9 mouse cellular contexts compared by ENCODE assay signal in genomic region chr15:76987137-76987536, GRCm38 (mm10). TPM values are rescaled to one million over a fixed set of nuclear protein-coding genes. Genes with fewer than 3 reads are reported as not detected.
A peak's percentile ranks its signal among the peaks of the same experiment; 100 is the strongest.
DNase-seq lines count a peak whose midpoint lies in the region; ATAC-seq lines count a peak whose summit lies in the region.
"Had no signal": no experiment of that assay in that cellular context is flagged by ENCODE, and none has a peak within 500 bp of the region (broad histone marks: within the 10 kb centered on the region; RNA-seq: fewer than 3 reads in every experiment).

No protein-coding gene starts in this region.

- DNase-seq in heart, adult 8-10 months (ENCODE audit: low spot score), result no peak
- no peak for DNase-seq in embryo, embryonic 11 days
- DNase-seq in left cerebral cortex, adult 9 months (ENCODE audit: low spot score in 2 of 2), result no peak
- DNase-seq in gastrocnemius, adult 8-10 months (ENCODE audit: low spot score in 2 of 2), result no peak

- peak overlapping the region; percentile 73 for H3K4me2 ChIP-seq in heart, embryonic 16.5 days (ENCODE audit: low read depth, low read length)
- H3K4me2 ChIP-seq in hindbrain, embryonic 13.5 days, result peak overlapping the region; percentile 57
- H3K4me2 ChIP-seq in midbrain, embryonic 13.5 days (replicated peaks), result peak overlapping the region; percentile 52

- H3K36me3 ChIP-seq in heart, embryonic 16.5 days (ENCODE audit: control insufficient read depth, insufficient read depth), result no peaks in the 10 kb centered on the region
- H3K36me3 ChIP-seq in hindbrain, embryonic 13.5 days, result no peaks in the 10 kb centered on the region
- H3K36me3 ChIP-seq in midbrain, embryonic 13.5 days, result no peaks in the 10 kb centered on the region
- H3K36me3 ChIP-seq: G1E had no signal

- H3K9me3 ChIP-seq in heart, embryonic 16.5 days (replicated peaks; ENCODE audit: control insufficient read depth, low read length), result peaks cover 9% of the 10 kb centered on the region
- H3K9me3 ChIP-seq in hindbrain, embryonic 13.5 days, result no peaks in the 10 kb centered on the region
- H3K9me3 ChIP-seq in midbrain, embryonic 13.5 days, result no peaks in the 10 kb centered on the region
- H3K9me3 ChIP-seq: G1E had no signal

- 0 out of 2 replicates have a peak, but pooled peaks have one; percentile 10 for ATAC-seq in heart, embryonic 16.5 days (replicated peaks; ENCODE audit: extremely low read depth, insufficient read depth, low FRiP score)
- ATAC-seq in hindbrain, embryonic 13.5 days (ENCODE audit: low FRiP score), result peak; percentile 41
- ATAC-seq in midbrain, embryonic 13.5 days, result peak; percentile 41; the same call in 1 of the 2 replicates

- H3K27ac ChIP-seq in heart, embryonic 16.5 days (ENCODE audit: low read length), result no peak overlapping the region
- no peak overlapping the region for H3K27ac ChIP-seq in brown adipose tissue, adult 24 weeks (replicated peaks; ENCODE audit: low read depth, low read length)
- H3K27ac ChIP-seq in hindbrain, embryonic 13.5 days, result peak overlapping the region; percentile 76
- no peak overlapping the region for H3K27ac ChIP-seq in midbrain, embryonic 13.5 days

- whole genome bisulfite sequencing in heart, embryonic 16.5 days, result 16% methylated on average over 11 of the region's 11 CpGs
- 13% methylated on average over 11 of the region's 11 CpGs for WGBS in hindbrain, embryonic 13.5 days
- 12% methylated on average over 11 of the region's 11 CpGs for WGBS in midbrain, embryonic 13.5 days

- no peaks in the 10 kb centered on the region for H3K27me3 ChIP-seq in heart, embryonic 16.5 days (ENCODE audit: control insufficient read depth, insufficient read depth, low read length)
- 0 out of 2 replicates have a peak, but pooled peaks cover 12% of the 10 kb centered on the region for H3K27me3 ChIP-seq in hindbrain, embryonic 13.5 days
- H3K27me3 ChIP-seq in midbrain, embryonic 13.5 days, result peaks cover 6% of the 10 kb centered on the region; the same call in 1 of the 2 replicates

- H3K4me1 ChIP-seq in heart, embryonic 16.5 days (ENCODE audit: control insufficient read depth, insufficient read depth, low read length), result peaks cover 6% of the 10 kb centered on the region; the same call in 1 of the 2 replicates
- no peaks in the 10 kb centered on the region for H3K4me1 ChIP-seq in brown adipose tissue, adult 24 weeks (ENCODE audit: control insufficient read depth, insufficient read depth, insufficient read length, low read length)
- peaks cover 20% of the 10 kb centered on the region for H3K4me1 ChIP-seq in hindbrain, embryonic 13.5 days (replicated peaks)
- peaks cover 17% of the 10 kb centered on the region for H3K4me1 ChIP-seq in midbrain, embryonic 13.5 days (replicated peaks)

- H3K9ac ChIP-seq in heart, embryonic 16.5 days (ENCODE audit: low read length), result peak overlapping the region; percentile 70
- peak overlapping the region; percentile 59 for H3K9ac ChIP-seq in hindbrain, embryonic 13.5 days
- H3K9ac ChIP-seq in midbrain, embryonic 13.5 days (replicated peaks), result peak overlapping the region; percentile 45

- H3K4me3 ChIP-seq in heart, embryonic 16.5 days (ENCODE audit: low read length), result peak overlapping the region; percentile 59
- peak overlapping the region; percentile 50 for H3K4me3 ChIP-seq in brown adipose tissue, adult 24 weeks (ENCODE audit: insufficient read depth, low read depth, low read length)
- H3K4me3 ChIP-seq in hindbrain, embryonic 13.5 days, result peak overlapping the region; percentile 41
- peak overlapping the region; percentile 36 for H3K4me3 ChIP-seq in midbrain, embryonic 13.5 days (replicated peaks)

RNA-seq across cellular contexts. Expression of gene 1110038F14Rik, which starts 38.8 kb away (rescaled TPM):
- 40.1 and 41.2 TPM in 2 replicates for polyA plus RNA-seq in heart, embryonic 16.5 days (2015; fragmentation: Nextera tagmentation; extraction: Ambion mirVana)
- total RNA-seq in heart, adult 8-10 months (2022), result 10 to 100 TPM; 19.1 to 21.7 (median 20.5) TPM
- 17.0 and 17.4 TPM in 2 replicates for polyA plus RNA-seq in brown adipose tissue, adult 24 weeks (2012; ENCODE audit: insufficient read depth, insufficient read length, missing spikeins)
- polyA plus RNA-seq in hindbrain, embryonic 13.5 days (2015; fragmentation: Nextera tagmentation; extraction: Ambion mirVana), result 53.2 and 57.8 TPM in 2 replicates
- 56.7 and 57.4 TPM in 2 replicates for polyA plus RNA-seq in midbrain, embryonic 13.5 days (2015; fragmentation: Nextera tagmentation; extraction: Ambion mirVana)
- 10 to 100 TPM; 16.5 to 20.4 (median 19.7) TPM for total RNA-seq in gastrocnemius, adult 8-10 months (2022)

RNA-seq across cellular contexts. Expression of gene Apol6, which starts 57.4 kb away (rescaled TPM):
- polyA plus RNA-seq in heart, embryonic 16.5 days (2015; fragmentation: Nextera tagmentation; extraction: Ambion mirVana), result 0.11 and 0.30 TPM in 2 replicates
- total RNA-seq in heart, adult 8-10 months (2022), result 1 to 10 TPM in 2 of 4 experiments, under 1 TPM in 2; 0.49 to 1.5 (median 1.0) TPM
- polyA plus RNA-seq in brown adipose tissue, adult 24 weeks (2012; ENCODE audit: insufficient read depth, insufficient read length, missing spikeins), result 56.5 and 59.6 TPM in 2 replicates
- not detected in 2 replicates for polyA plus RNA-seq in hindbrain, embryonic 13.5 days (2015; fragmentation: Nextera tagmentation; extraction: Ambion mirVana)
- polyA plus RNA-seq in midbrain, embryonic 13.5 days (2015; fragmentation: Nextera tagmentation; extraction: Ambion mirVana), result not detected in 2 replicates
- total RNA-seq in gastrocnemius, adult 8-10 months (2022), result 10 to 100 TPM; 29.4 to 66.8 (median 49.7) TPM
- polyA plus RNA-seq: G1E had no signal

Comparison
In these comparisons a context has a peak if more than half of its experiments do, and no peak if none do; other contexts are left out.
1. RNA of gene Apol6, which starts 57.4 kb away (polyA plus RNA-seq): 56.5 to 59.6 TPM in brown adipose tissue, adult 24 weeks; 0.11 to 0.30 TPM in heart, embryonic 16.5 days, not detected in midbrain, embryonic 13.5 days and not detected in hindbrain, embryonic 13.5 days; every median in the first group is over 10 times any median in the second.
2. Peak in every context shown above with its lines, with median percentiles within 50 percentile points of each other: ATAC-seq, H3K4me2 ChIP-seq, H3K4me3 ChIP-seq and H3K9ac ChIP-seq.